Mouse (Mus musculus): ENCODE results near the gene Afmid.

- TF ChIP-seq CTCF (IDR thresholded peaks at IDR 0.05 in 2 of 3, conservative IDR thresholded peaks at IDR 0.05 in 1 of 3; ENCODE audit: control insufficient read depth in 1 of 3, insufficient read depth in 1 of 3, low read depth in 2 of 3, low read length in 3 of 3, poor library complexity in 1 of 3, severe bottlenecking in 1 of 3): no peak
- TF ChIP-seq KAT2A (conservative IDR thresholded peaks at IDR 0.05; ENCODE audit: low read depth, low read length): no peak
- no peak for TF ChIP-seq BHLHE40 (IDR thresholded peaks at IDR 0.05; ENCODE audit: borderline replicate concordance, low read depth, low read length)
Observed at GRCm38 (mm10) chr11:117780199-117780515, 45.6 kb upstream of the Afmid start.
